Mouse (Mus musculus): Measurements from ENCODE around the gene Dsp.

GRCm38 (mm10) chr13:38167056-38167455, 16.0 kb downstream of the Dsp start:
- TF ChIP-seq HCFC1 (IDR thresholded peaks at IDR 0.05; ENCODE audit: borderline replicate concordance, insufficient read depth, low read length) = no peak
- TF ChIP-seq MAFK (IDR thresholded peaks at IDR 0.05; ENCODE audit: insufficient read depth, low read depth, low read length) = no peak
- no peak for TF ChIP-seq CHD2 (IDR thresholded peaks at IDR 0.05; ENCODE audit: low read depth, low read length)
- TF ChIP-seq ZNF384 (IDR thresholded peaks at IDR 0.05; ENCODE audit: low read depth, low read length) = no peak
